Comparison of ENCODE assay signal across 10 mouse cellular contexts in the genomic region with DNA sequence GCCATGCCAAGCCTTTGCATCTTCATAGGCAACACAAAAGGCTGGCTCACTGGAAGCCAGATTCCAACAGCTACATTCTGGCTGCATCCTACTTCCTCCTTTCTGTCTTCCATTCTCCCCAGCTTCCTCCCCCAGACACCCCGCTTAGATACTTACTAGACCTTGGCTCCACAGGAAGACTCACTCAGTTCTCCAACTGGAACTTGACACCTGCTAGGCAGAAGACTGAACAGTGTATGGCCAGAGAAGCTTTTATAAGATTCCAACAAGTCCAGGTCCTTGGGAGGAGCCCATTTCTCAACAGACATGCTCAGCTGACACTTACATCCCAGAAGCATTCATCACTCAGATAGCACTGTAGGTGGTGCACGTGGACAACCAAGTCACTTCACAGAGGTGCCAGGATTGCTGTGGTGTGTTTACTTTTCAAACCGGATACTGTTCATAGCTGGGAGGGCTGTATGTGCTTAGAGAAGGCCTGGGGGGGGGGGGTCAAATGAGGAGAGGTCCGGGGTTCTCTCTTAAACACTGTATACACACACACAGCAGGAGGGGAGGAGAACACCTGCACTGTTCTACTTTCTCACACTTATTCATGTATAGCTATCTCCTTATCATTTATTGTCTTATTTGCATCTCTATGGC. TPM values are rescaled to one million over a fixed set of nuclear protein-coding genes. Genes with fewer than 3 reads are reported as not detected.
A peak's percentile ranks its signal among the peaks of the same experiment; 100 is the strongest.
DNase-seq lines count a peak whose midpoint lies in the region; ATAC-seq and TF ChIP-seq lines count a peak whose summit lies in the region.
"Had no signal": no experiment of that assay in that cellular context is flagged by ENCODE, and none has a peak within 500 bp of the region (broad histone marks: within the 10 kb centered on the region; RNA-seq: fewer than 3 reads in every experiment).

Gene Crct1, minus strand, starts transcription at position 228 of the 645 bp plus-strand sequence.

- no peak within 1 kb of the TSS for H3K9ac ChIP-seq in heart, adult 2 months (ENCODE audit: low read depth, low read length)
- H3K9ac ChIP-seq in midbrain, embryonic 11.5 days (ENCODE audit: low read length): peak within 1 kb of the TSS; percentile 62

- 50% methylated on average over 4 of the region's 4 CpGs for WGBS in heart, adult 2 months
- WGBS in hindbrain, embryonic 10.5 days: 37% methylated on average over 4 of the region's 4 CpGs
- 55% methylated on average over 4 of the region's 4 CpGs for WGBS in midbrain, embryonic 11.5 days

- H3K4me2 ChIP-seq in midbrain, embryonic 11.5 days: peak within 1 kb of the TSS; percentile 56

- intact Hi-C loops in heart, adult 2 months (cut with DNase I): no loop called here
- intact Hi-C loops in heart, postnatal 36 days (cut with DNase I): no loop called here
- intact Hi-C loops in left cerebral cortex, postnatal 14 days (cut with DNase I): no loop called here

- no peaks in the 10 kb centered on the region for H3K36me3 ChIP-seq in heart, adult 2 months (ENCODE audit: control insufficient read depth, insufficient read depth, low read length)
- no peaks in the 10 kb centered on the region for H3K36me3 ChIP-seq in E14TG2a.4 (ENCODE audit: insufficient read depth, low read length)
- H3K36me3 ChIP-seq in hindbrain, embryonic 10.5 days: no peaks in the 10 kb centered on the region
- no peaks in the 10 kb centered on the region for H3K36me3 ChIP-seq in midbrain, embryonic 11.5 days (ENCODE audit: control insufficient read depth, insufficient read depth, low read length)

- H3K9me3 ChIP-seq in E14TG2a.4 (ENCODE audit: low read length): no peaks in the 10 kb centered on the region
- H3K9me3 ChIP-seq in hindbrain, embryonic 10.5 days: no peaks in the 10 kb centered on the region
- H3K9me3 ChIP-seq in midbrain, embryonic 11.5 days (ENCODE audit: control insufficient read depth, low read length): no peaks in the 10 kb centered on the region

- TF ChIP-seq EP300 in heart, adult 2 months (IDR thresholded peaks at IDR 0.05; ENCODE audit: insufficient read depth, low read depth, low read length): no peak

- no peak for TF ChIP-seq CTCF in heart, adult 2 months (IDR thresholded peaks at IDR 0.05)
- no peak for TF ChIP-seq CTCF in E14TG2a.4 (conservative IDR thresholded peaks at IDR 0.05; ENCODE audit: low read length)

- no peaks in the 10 kb centered on the region for H3K4me1 ChIP-seq in heart, adult 2 months (ENCODE audit: control insufficient read depth, insufficient read depth, low read length)
- H3K4me1 ChIP-seq in E14TG2a.4 (replicated peaks; ENCODE audit: low read depth, low read length): peaks cover 31% of the 10 kb centered on the region
- H3K4me1 ChIP-seq in hindbrain, embryonic 10.5 days (replicated peaks): peaks cover 18% of the 10 kb centered on the region
- no peaks in the 10 kb centered on the region for H3K4me1 ChIP-seq in midbrain, embryonic 11.5 days (ENCODE audit: control insufficient read depth, insufficient read depth, low read length)

- H3K27me3 ChIP-seq in heart, adult 2 months (ENCODE audit: control insufficient read depth, insufficient read depth, low read length): peaks cover 2% of the 10 kb centered on the region
- peaks cover 41% of the 10 kb centered on the region; the same call in 1 of the 2 replicates for H3K27me3 ChIP-seq in E14TG2a.4 (ENCODE audit: insufficient read depth, low read length)
- H3K27me3 ChIP-seq in hindbrain, embryonic 10.5 days (ENCODE audit: insufficient read depth, poor library complexity, severe bottlenecking): peaks cover 7% of the 10 kb centered on the region; the same call in 1 of the 2 replicates
- H3K27me3 ChIP-seq in midbrain, embryonic 11.5 days (ENCODE audit: control insufficient read depth, insufficient read depth, low read length): no peaks in the 10 kb centered on the region

- H3K4me3 ChIP-seq in heart, adult 2 months: peak within 1 kb of the TSS; percentile 8; the same call in 1 of the 2 replicates
- peak within 1 kb of the TSS; percentile 66 for H3K4me3 ChIP-seq in E14TG2a.4 (replicated peaks; ENCODE audit: low read length)
- peak within 1 kb of the TSS; percentile 53 for H3K4me3 ChIP-seq in hindbrain, embryonic 10.5 days
- H3K4me3 ChIP-seq in midbrain, embryonic 11.5 days (ENCODE audit: low read depth, low read length): peak within 1 kb of the TSS; percentile 36

- no peak for DNase-seq in heart, adult 2 months
- no peak for DNase-seq in heart, postnatal 36 days
- peak; percentile 5 for DNase-seq in hindbrain, embryonic 10.5 days (ENCODE audit: low spot score)
- DNase-seq in midbrain, embryonic 11.5 days (ENCODE audit: low spot score, missing footprints): no peak
- DNase-seq in cerebellum, adult 11 months: no peak
- DNase-seq in left cerebral cortex, postnatal 14 days (ENCODE audit: low spot score in 2 of 2): no peak
- no peak for DNase-seq in frontal cortex, adult 2 months (ENCODE audit: extremely low spot score in 1 of 2, low spot score in 1 of 2)
- DNase-seq: kidney, postnatal 10 days; right cerebral cortex, postnatal 14 days had no signal

- no peak; the same call in 1 of the 2 replicates for ATAC-seq in midbrain, embryonic 11.5 days (ENCODE audit: low FRiP score)

- H3K79me2 ChIP-seq in heart, adult 2 months (replicated peaks; ENCODE audit: control insufficient read depth, insufficient read depth, low read length): no peaks in the 10 kb centered on the region

- no peak for TF ChIP-seq POLR2A in heart, adult 2 months (IDR thresholded peaks at IDR 0.05; ENCODE audit: insufficient read depth, low read depth, low read length)

- H3K27ac ChIP-seq in heart, adult 2 months: no peak within 1 kb of the TSS
- H3K27ac ChIP-seq in hindbrain, embryonic 10.5 days: peak within 1 kb of the TSS; percentile 82
- H3K27ac ChIP-seq in midbrain, embryonic 11.5 days (ENCODE audit: low read depth, low read length): peak within 1 kb of the TSS; percentile 42; the same call in 1 of the 2 replicates

RNA-seq across cellular contexts. Expression of gene Crct1, which starts in this region (rescaled TPM):
- total RNA-seq in heart, adult 2 months (2021): not detected
- not detected in 2 replicates for polyA plus RNA-seq in heart, adult 2 months (2012; rRNA removed)
- total RNA-seq in heart, postnatal 36 days (2021): not detected
- polyA plus RNA-seq in hindbrain, embryonic 10.5 days (2016; fragmentation: Nextera tagmentation; extraction: Ambion mirVana): 0.24 and 0.60 TPM in 2 replicates
- polyA plus RNA-seq in midbrain, embryonic 11.5 days (2014; fragmentation: Nextera tagmentation; extraction: Ambion mirVana): 0.19 and 0.63 TPM in 2 replicates
- not detected for total RNA-seq in left cerebral cortex, postnatal 14 days (2021)
- not detected in 2 replicates for polyA plus RNA-seq in frontal cortex, adult 2 months (2012; rRNA removed)

Comparison
In these comparisons a context has a peak if more than half of its experiments do, and no peak if none do; other contexts are left out.
1. Peak in DNase-seq, H3K4me3 ChIP-seq and H3K27ac ChIP-seq in hindbrain, embryonic 10.5 days; RNA of the gene not detected or under 1 TPM.
2. H3K4me3 ChIP-seq: peak in every context shown above with its lines; median percentile 66 in E14TG2a.4; 53 in hindbrain, embryonic 10.5 days; 36 in midbrain, embryonic 11.5 days; 8 in heart, adult 2 months.